Comparison of ENCODE assay signal across 31 mouse cellular contexts in genomic region chr14:20991492-20991891, GRCm38 (mm10).
"Had no signal": no experiment of that assay in that cellular context is flagged by ENCODE, and none has a peak within 500 bp of the region (broad histone marks: within the 10 kb centered on the region; RNA-seq: fewer than 3 reads in every experiment).

No protein-coding gene starts in this region.

- H3K4me2 ChIP-seq: limb, embryonic 12.5 days; limb, embryonic 13.5 days; limb, embryonic 15.5 days; liver, embryonic 11.5 days; liver, embryonic 13.5 days; liver, embryonic 15.5 days; lung, embryonic 14.5 days; lung, embryonic 15.5 days; midbrain, embryonic 11.5 days; midbrain, embryonic 12.5 days; midbrain, embryonic 13.5 days; midbrain, embryonic 15.5 days had no signal

- H3K27me3 ChIP-seq: limb, embryonic 12.5 days; limb, embryonic 13.5 days; limb, embryonic 15.5 days; liver, embryonic 13.5 days; liver, embryonic 15.5 days; lung, embryonic 15.5 days; megakaryocyte, embryonic 14.5 days; midbrain, embryonic 12.5 days; midbrain, embryonic 13.5 days; midbrain, embryonic 15.5 days had no signal

- H3K9ac ChIP-seq: limb, embryonic 12.5 days; limb, embryonic 13.5 days; limb, embryonic 15.5 days; liver, embryonic 13.5 days; liver, embryonic 14.5 days; liver, embryonic 15.5 days; liver, postnatal 0 days; lung, embryonic 14.5 days; lung, embryonic 15.5 days; midbrain, embryonic 12.5 days; midbrain, embryonic 13.5 days; midbrain, embryonic 15.5 days had no signal

- ATAC-seq: liver, postnatal 0 days; lung, postnatal 0 days; midbrain, embryonic 13.5 days; midbrain, embryonic 15.5 days; midbrain, embryonic 16.5 days had no signal

- H3K9me3 ChIP-seq: limb, embryonic 10.5 days; limb, embryonic 15.5 days; liver, embryonic 13.5 days; liver, embryonic 15.5 days; lung, embryonic 15.5 days; megakaryocyte, embryonic 14.5 days; midbrain, embryonic 10.5 days; midbrain, embryonic 12.5 days; midbrain, embryonic 13.5 days; midbrain, embryonic 15.5 days had no signal

- H3K27ac ChIP-seq: left cerebral cortex, adult 2 months; limb, embryonic 10.5 days; limb, embryonic 12.5 days; limb, embryonic 13.5 days; limb, embryonic 15.5 days; liver, embryonic 13.5 days; liver, embryonic 14.5 days; liver, embryonic 15.5 days; lung, embryonic 15.5 days; macrophage; midbrain, embryonic 10.5 days; midbrain, embryonic 12.5 days; midbrain, embryonic 13.5 days; midbrain, embryonic 15.5 days had no signal

- H3K4me3 ChIP-seq: left cerebral cortex, adult 2 months; limb, embryonic 10.5 days; limb, embryonic 12.5 days; limb, embryonic 13.5 days; limb, embryonic 15.5 days; liver, embryonic 13.5 days; liver, embryonic 15.5 days; lung, embryonic 15.5 days; megakaryocyte, embryonic 14.5 days; midbrain, embryonic 10.5 days; midbrain, embryonic 12.5 days; midbrain, embryonic 13.5 days; midbrain, embryonic 15.5 days; myocyte had no signal

- H3K4me1 ChIP-seq: limb, embryonic 12.5 days; limb, embryonic 13.5 days; limb, embryonic 15.5 days; midbrain, embryonic 10.5 days; midbrain, embryonic 12.5 days; midbrain, embryonic 13.5 days; midbrain, embryonic 15.5 days had no signal

- DNase-seq: left cerebral cortex, postnatal 4 days; liver; liver, embryonic 13.5 days; liver, postnatal 0 days; lung, adult 18-20 months; lung, adult 2 months; lung, embryonic 14.5 days; lung, postnatal 10 days; lung, postnatal 14 days; lung, postnatal 36 days; lung, postnatal 4 days; midbrain, embryonic 14.5 days had no signal

- H3K36me3 ChIP-seq: midbrain, embryonic 13.5 days; midbrain, embryonic 15.5 days had no signal
